Mouse (Mus musculus) liver, embryonic 14.5 days (tissue): ENCODE measurements around the gene Clcnkb.

ENCODE experiments used
- CTCF ChIP-seq: IDR thresholded peaks from 2 replicates; pipeline ENCODE4 v1.5.1; 2016; ENCODE audit warnings: antibody characterized with exemption, low read depth, control low read depth
- EP300 ChIP-seq: IDR thresholded peaks from 2 replicates; pipeline ENCODE4 v1.6.1; 2016; ENCODE audit warnings: antibody characterized with exemption, low read depth

- TF ChIP-seq CTCF (no peak), EP300 (no peak)
Observed at GRCm38 (mm10) chr4:141444451-141445327, 28.9 kb upstream of the Clcnkb start, which contains the start of gene Zbtb17.
